Mouse (Mus musculus) liver, adult 2 months (tissue): ENCODE results near the gene Pcx.

Experiments
- CTCF ChIP-seq: fragments of 200-500 bp; IDR thresholded peaks from 2 replicates; pipeline ENCODE4 v1.5.1; 2011; ENCODE audit warnings: low read depth, low read length, control low read depth
- POLR2A ChIP-seq: fragments of 200-500 bp; IDR thresholded peaks from 2 replicates; pipeline ENCODE4 v1.6.1; 2011; ENCODE audit warnings: low read length, control low read depth; ENCODE audit not compliant: insufficient read depth; ENCODE audit errors: extremely low read depth

DNA sequence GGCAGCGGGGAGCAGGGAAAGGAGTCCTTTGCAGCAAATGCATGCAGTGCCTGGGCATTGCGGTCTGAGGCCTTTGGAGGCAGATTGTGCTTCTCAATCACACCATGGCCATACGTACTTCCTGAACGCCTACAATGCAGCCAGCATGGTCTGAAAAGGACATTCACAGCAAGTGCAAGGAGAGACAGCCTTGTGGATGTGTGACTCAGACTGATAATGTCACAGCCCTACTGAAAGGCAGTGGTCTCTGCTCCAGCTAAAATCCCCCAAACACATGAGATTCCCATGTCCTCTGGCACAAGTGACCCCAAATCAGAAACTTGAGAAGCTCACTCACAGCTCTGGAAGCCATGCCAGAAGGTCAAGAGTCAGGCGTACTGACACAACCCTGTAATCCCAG lies 14.5 kb upstream of the Pcx start:
- no peak for TF ChIP-seq POLR2A
- TF ChIP-seq CTCF: no peak
